ENCODE assay signal across 8 mouse cellular contexts in the genomic region with DNA sequence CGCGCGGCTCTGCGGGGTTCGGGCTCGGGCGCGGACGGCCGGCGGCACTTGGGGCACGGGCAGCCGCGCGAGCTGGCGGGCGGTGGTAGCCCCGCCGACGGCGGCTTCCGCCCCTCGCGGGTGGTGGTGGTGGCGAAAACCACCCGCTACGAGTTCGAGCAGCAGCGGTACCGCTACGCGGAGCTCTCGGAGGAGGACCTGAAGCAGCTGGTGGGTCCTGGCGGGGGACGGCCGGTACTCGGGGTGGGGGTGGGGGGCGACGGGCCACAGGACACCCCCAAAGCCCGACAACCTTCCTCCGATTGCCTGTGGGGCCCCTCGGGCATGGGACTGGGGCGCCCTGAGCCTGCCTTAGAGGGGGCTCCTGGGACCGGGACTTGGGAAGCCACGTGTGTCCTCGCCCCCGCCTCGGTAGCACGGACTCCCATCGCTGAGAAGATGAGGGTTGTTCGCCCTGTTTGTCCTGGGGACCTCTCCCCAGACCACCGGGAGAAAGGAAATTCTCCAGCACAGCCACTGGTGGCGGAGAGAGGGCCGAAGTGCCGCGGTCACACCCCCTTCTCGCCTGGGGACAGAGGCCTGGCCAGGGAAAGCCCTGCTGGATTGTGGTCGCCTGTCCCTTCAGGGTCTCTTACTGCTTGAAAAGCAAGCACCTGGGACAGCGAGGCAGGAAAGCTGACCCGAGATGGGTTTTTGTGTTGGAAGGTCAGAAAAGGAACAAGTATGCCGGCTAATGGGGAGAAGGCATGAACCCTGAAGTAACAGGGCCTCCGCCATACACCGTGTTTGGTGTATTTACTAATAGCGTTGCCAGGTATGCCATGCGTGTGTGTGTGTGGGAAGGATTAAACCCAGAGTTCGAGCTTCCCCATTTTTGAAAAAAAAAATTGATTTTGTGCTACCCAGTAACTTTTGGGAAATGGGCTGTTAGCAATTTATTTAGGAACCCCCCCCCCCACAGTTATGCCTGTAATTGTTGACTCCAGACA. TPM values are rescaled to one million over a fixed set of nuclear protein-coding genes. Genes with fewer than 3 reads are reported as not detected.
DNase-seq lines count a peak whose midpoint lies in the region; ATAC-seq and TF ChIP-seq lines count a peak whose summit lies in the region.

No protein-coding gene starts in this region.

- H3K27ac ChIP-seq in intestine, embryonic 16.5 days (ENCODE audit: low read length): peak overlapping the region; percentile 92
- peak overlapping the region; percentile 89 for H3K27ac ChIP-seq in liver, adult 2 months (replicated peaks; ENCODE audit: insufficient read depth, low read depth, low read length)
- peak overlapping the region; percentile 93 for H3K27ac ChIP-seq in stomach, postnatal 0 days (replicated peaks)

- peak; percentile 20 for ATAC-seq in intestine, embryonic 16.5 days
- ATAC-seq in stomach, postnatal 0 days (ENCODE audit: low FRiP score, low TSS enrichment): no peak; the same call in none of the 2 replicates

- peaks cover 26% of the 10 kb centered on the region; the same call in 1 of the 2 replicates for H3K79me2 ChIP-seq in liver, adult 2 months (ENCODE audit: control insufficient read depth, insufficient read depth, low read length)

- no peak for TF ChIP-seq POLR2A in liver, adult 2 months (IDR thresholded peaks at IDR 0.05; ENCODE audit: extremely low read depth, insufficient read depth, low read length)

- peak; percentile 40 to 44 for DNase-seq in lung, adult 18-20 months
- DNase-seq in lung, postnatal 25 days (ENCODE audit: low spot score): no peak
- DNase-seq in cerebellum, postnatal 10 days: peak; percentile 67 to 74
- DNase-seq in gastrocnemius, postnatal 25 days: peak; percentile 44
- peak; percentile 47 for DNase-seq in liver, adult 2 months (ENCODE audit: extremely low read depth, low read depth, low spot score)
- peak; percentile 46 for DNase-seq in naive thymus-derived CD4-positive, alpha-beta T cell, adult 2 months (ENCODE audit: low read depth)
- DNase-seq in stomach, postnatal 0 days (ENCODE audit: low spot score): peak; percentile 64

- no peak for TF ChIP-seq CTCF in liver, adult 2 months (IDR thresholded peaks at IDR 0.05; ENCODE audit: low read depth, low read length)
- TF ChIP-seq CTCF in stomach, postnatal 0 days (IDR thresholded peaks at IDR 0.05; ENCODE audit: low read depth): no peak

- no peak for TF ChIP-seq EP300 in stomach, postnatal 0 days (optimal IDR thresholded peaks at IDR 0.05)

- H3K27me3 ChIP-seq in intestine, embryonic 16.5 days (replicated peaks; ENCODE audit: control insufficient read depth, insufficient read depth, low read length): no peaks in the 10 kb centered on the region
- no peaks in the 10 kb centered on the region for H3K27me3 ChIP-seq in liver, adult 2 months (ENCODE audit: control insufficient read depth, insufficient read depth, low read length)
- no peaks in the 10 kb centered on the region for H3K27me3 ChIP-seq in stomach, postnatal 0 days (ENCODE audit: control insufficient read depth, insufficient read depth, low read length)

- peak overlapping the region; percentile 94 for H3K4me3 ChIP-seq in intestine, embryonic 16.5 days (ENCODE audit: low read length)
- peak overlapping the region; percentile 84 for H3K4me3 ChIP-seq in liver, adult 2 months (ENCODE audit: insufficient read depth, low read depth, low read length)
- peak overlapping the region; percentile 93 for H3K4me3 ChIP-seq in stomach, postnatal 0 days (ENCODE audit: low read depth, low read length)

- no peaks in the 10 kb centered on the region for H3K9me3 ChIP-seq in intestine, embryonic 16.5 days (ENCODE audit: control insufficient read depth, low read length)
- H3K9me3 ChIP-seq in stomach, postnatal 0 days (ENCODE audit: control insufficient read depth, low read length): no peaks in the 10 kb centered on the region

- under 1% methylated on average over 66 of the region's 66 CpGs for WGBS in intestine, embryonic 16.5 days
- WGBS in liver, adult 2 months: under 1% methylated on average over 65 of the region's 66 CpGs
- under 1% methylated on average over 36 of the region's 66 CpGs for WGBS in stomach, postnatal 0 days

- peak overlapping the region; percentile 83 for H3K4me2 ChIP-seq in intestine, embryonic 16.5 days (ENCODE audit: low read depth, low read length)
- H3K4me2 ChIP-seq in stomach, postnatal 0 days (replicated peaks; ENCODE audit: low read depth): peak overlapping the region; percentile 86

- H3K4me1 ChIP-seq in intestine, embryonic 16.5 days (ENCODE audit: control insufficient read depth, insufficient read depth, low read length): peaks cover 26% of the 10 kb centered on the region
- H3K4me1 ChIP-seq in liver, adult 2 months (ENCODE audit: control insufficient read depth, insufficient read depth, low read length): peaks cover 24% of the 10 kb centered on the region
- peaks cover 10% of the 10 kb centered on the region; the same call in 1 of the 2 replicates for H3K4me1 ChIP-seq in stomach, postnatal 0 days (replicated peaks; ENCODE audit: control insufficient read depth, insufficient read depth)

- no peaks in the 10 kb centered on the region for H3K36me3 ChIP-seq in intestine, embryonic 16.5 days (ENCODE audit: control insufficient read depth, insufficient read depth, low read length)
- no peaks in the 10 kb centered on the region; the same call in 1 of the 2 replicates for H3K36me3 ChIP-seq in liver, adult 2 months (ENCODE audit: control insufficient read depth, insufficient read depth, low read length)
- no peaks in the 10 kb centered on the region for H3K36me3 ChIP-seq in stomach, postnatal 0 days (ENCODE audit: control insufficient read depth, insufficient read depth, low read length)

- H3K9ac ChIP-seq in intestine, embryonic 16.5 days (ENCODE audit: low read depth, low read length): peak overlapping the region; percentile 96
- H3K9ac ChIP-seq in liver, adult 2 months (ENCODE audit: low read depth, low read length): peak overlapping the region; percentile 99
- H3K9ac ChIP-seq in stomach, postnatal 0 days (ENCODE audit: low read length): peak overlapping the region; percentile 86

RNA-seq across cellular contexts. Expression of a gene that starts 0.8 kb away (rescaled TPM):
- 10 to 100 TPM; 19.3 to 24.2 TPM for total RNA-seq in gastrocnemius, postnatal 25 days (2021)
- polyA plus RNA-seq in intestine, embryonic 16.5 days (2015; fragmentation: Nextera tagmentation; extraction: Ambion mirVana): 19.7 and 44.7 TPM in 2 replicates
- 162 and 163 TPM in 2 replicates for total RNA-seq in liver, adult 2 months (2014; rRNA removed)
- 71.8 and 91.9 TPM in 2 replicates for polyA plus RNA-seq in liver, adult 2 months (2012; rRNA removed)
- polyA plus RNA-seq in stomach, postnatal 0 days (2015; fragmentation: Nextera tagmentation; extraction: Ambion mirVana): 13.3 and 13.7 TPM in 2 replicates
